Mouse (Mus musculus) right cerebral cortex, postnatal 4 days (tissue): Measurements from ENCODE around the gene Eci1.

Experiments
- DNase-seq: peaks from one replicate; pipeline ENCODE4 v3.0.0-alpha.2; 2022

Gene Eci1

GRCm38 (mm10) chr17:24474557-24474956 is 48.1 kb downstream of the Eci1 start:
- DNase-seq: no peak

- DNase-seq: no peak
Observed at GRCm38 (mm10) chr17:24475586-24475985, 49.1 kb downstream of the Eci1 start.

GRCm38 (mm10) chr17:24476022-24476776 is 49.8 kb downstream of the Eci1 start:
- DNase-seq: no peak

GRCm38 (mm10) chr17:24477053-24477984 is 50.9 kb downstream of the Eci1 start:
- no peak for DNase-seq

- no peak for DNase-seq
Observed at GRCm38 (mm10) chr17:24477985-24478600, 51.7 kb downstream of the Eci1 start.

GRCm38 (mm10) chr17:24478663-24479380 is 52.4 kb downstream of the Eci1 start, which contains the start of gene Mlst8:
Gene Mlst8, minus strand, starts transcription at chr17:24479078.
- peak; percentile 97 for DNase-seq

- no peak for DNase-seq
Observed at GRCm38 (mm10) chr17:24479431-24479830, 53.0 kb downstream of the Eci1 start.

GRCm38 (mm10) chr17:24480201-24480826 is 53.9 kb downstream of the Eci1 start:
- no peak for DNase-seq

- DNase-seq: no peak
Observed at GRCm38 (mm10) chr17:24481027-24481815, 54.8 kb downstream of the Eci1 start.

- DNase-seq: no peak
Observed at GRCm38 (mm10) chr17:24483495-24483894, 57.1 kb downstream of the Eci1 start.

- peak; percentile 78 for DNase-seq
Observed at GRCm38 (mm10) chr17:24485090-24485860, 58.8 kb downstream of the Eci1 start.

- DNase-seq: no peak
Observed at GRCm38 (mm10) chr17:24488186-24488661, 61.8 kb downstream of the Eci1 start, which contains the start of gene Caskin1. Gene Caskin1, plus strand, starts transcription at chr17:24488601.

- DNase-seq: peak; percentile 61
Observed at GRCm38 (mm10) chr17:24488662-24489264, 62.3 kb downstream of the Eci1 start.
